Mouse (Mus musculus): ENCODE data around the gene Rapgef1. TPM values are rescaled to one million over a fixed set of nuclear protein-coding genes. Genes with fewer than 3 reads are reported as not detected.

The Rapgef1 gene
- polyA plus RNA-seq, 1 experiment: 13.8 TPM

- Histone ChIP-seq H3K27me3 (replicated peaks) (no peaks in the 10 kb centered on the region), H3K4me1 (peaks cover 48% of the 10 kb centered on the region), H3K4me3 (replicated peaks) (no peak overlapping the region), H3K36me3 (replicated peaks; ENCODE audit: low read length) (peaks cover 26% of the 10 kb centered on the region), H3K9me3 (no peaks in the 10 kb centered on the region)
- TF ChIP-seq FLI1 (IDR thresholded peaks at IDR 0.05; ENCODE audit: low read length) (no peak), GATA1 (IDR thresholded peaks at IDR 0.05; ENCODE audit: borderline replicate concordance, low read length) (no peak)
Observed at GRCm38 (mm10) chr2:29677842-29678241, 58.3 kb downstream of the Rapgef1 start.

- Histone ChIP-seq H3K36me3 (replicated peaks; ENCODE audit: low read length) (peaks cover 32% of the 10 kb centered on the region), H3K4me1 (peaks cover 47% of the 10 kb centered on the region), H3K9me3 (no peaks in the 10 kb centered on the region), H3K27me3 (replicated peaks) (no peaks in the 10 kb centered on the region), H3K4me3 (replicated peaks) (no peak overlapping the region)
- TF ChIP-seq GATA1 (IDR thresholded peaks at IDR 0.05; ENCODE audit: borderline replicate concordance, low read length) (no peak), FLI1 (IDR thresholded peaks at IDR 0.05; ENCODE audit: low read length) (no peak)
Observed at GRCm38 (mm10) chr2:29678524-29678923, 59.0 kb downstream of the Rapgef1 start.

DNA sequence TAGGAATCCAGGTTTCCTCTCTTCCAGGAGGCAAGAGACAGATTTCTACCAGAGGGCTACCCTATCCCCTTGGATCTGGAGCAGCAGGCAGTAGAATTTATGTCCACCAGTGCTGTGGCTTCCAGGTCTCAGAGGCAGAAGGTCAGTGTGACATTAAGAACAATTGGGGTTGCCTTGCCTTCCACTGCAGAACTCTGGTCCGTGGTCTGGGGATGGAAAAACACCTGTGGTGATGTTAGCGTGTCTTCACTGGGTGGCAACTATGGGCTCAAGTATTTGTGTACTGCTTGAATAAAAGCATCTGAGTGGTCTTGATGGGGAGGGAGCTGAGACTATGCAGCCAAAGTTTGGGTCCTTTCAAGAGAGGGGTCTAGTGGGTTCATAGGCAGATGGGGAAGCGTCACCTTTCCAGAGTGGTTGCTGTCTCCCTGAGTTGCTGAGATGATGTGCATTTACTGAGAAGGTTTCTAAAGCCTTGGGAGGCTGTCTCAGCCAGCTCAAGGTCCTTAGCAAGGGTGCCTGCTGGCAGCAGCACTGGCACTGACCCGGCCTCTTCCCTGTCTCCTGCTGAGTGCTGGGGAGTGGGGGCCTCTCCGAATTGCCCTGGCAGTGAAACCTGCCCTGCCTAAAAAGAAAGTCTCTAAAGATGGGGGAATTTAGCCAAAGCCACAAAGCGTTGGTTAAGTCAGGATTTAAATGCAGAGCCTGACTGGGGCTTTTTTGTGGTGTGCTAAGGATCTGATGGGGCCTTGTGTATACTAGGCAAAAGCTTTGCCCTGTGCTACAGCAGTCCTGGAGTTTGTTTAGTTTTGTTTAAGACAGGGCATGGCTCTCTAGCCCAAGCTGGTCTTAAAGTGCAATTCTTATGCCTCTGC, 60.4 kb downstream of the Rapgef1 start:
- Histone ChIP-seq H3K4me1 (peaks cover 47% of the 10 kb centered on the region), H3K27me3 (replicated peaks) (no peaks in the 10 kb centered on the region), H3K4me3 (replicated peaks) (no peak overlapping the region), H3K9me3 (no peaks in the 10 kb centered on the region), H3K36me3 (replicated peaks; ENCODE audit: low read length) (peaks cover 30% of the 10 kb centered on the region)
- TF ChIP-seq FLI1 (IDR thresholded peaks at IDR 0.05; ENCODE audit: low read length) (no peak), GATA1 (IDR thresholded peaks at IDR 0.05; ENCODE audit: borderline replicate concordance, low read length) (no peak)

- no peaks in the 10 kb centered on the region for H3K27me3 ChIP-seq (replicated peaks)
- H3K4me3 ChIP-seq (replicated peaks): no peak overlapping the region
- peaks cover 33% of the 10 kb centered on the region for H3K4me1 ChIP-seq
- TF ChIP-seq GATA1 (IDR thresholded peaks at IDR 0.05; ENCODE audit: borderline replicate concordance, low read length): no peak
- peaks cover 60% of the 10 kb centered on the region for H3K36me3 ChIP-seq (replicated peaks; ENCODE audit: low read length)
- no peaks in the 10 kb centered on the region for H3K9me3 ChIP-seq
Observed at GRCm38 (mm10) chr2:29683261-29683999, 63.9 kb downstream of the Rapgef1 start.

GRCm38 (mm10) chr2:29684498-29684897, 65.0 kb downstream of the Rapgef1 start:
- Histone ChIP-seq H3K4me1 (peaks cover 36% of the 10 kb centered on the region), H3K36me3 (replicated peaks; ENCODE audit: low read length) (peaks cover 64% of the 10 kb centered on the region), H3K4me3 (replicated peaks) (no peak overlapping the region), H3K9me3 (no peaks in the 10 kb centered on the region), H3K27me3 (replicated peaks) (no peaks in the 10 kb centered on the region)
- no peak for TF ChIP-seq GATA1 (IDR thresholded peaks at IDR 0.05; ENCODE audit: borderline replicate concordance, low read length)
- no peak for TF ChIP-seq FLI1 (IDR thresholded peaks at IDR 0.05; ENCODE audit: low read length)

GRCm38 (mm10) chr2:29689014-29689413, 69.5 kb downstream of the Rapgef1 start:
- peaks cover 85% of the 10 kb centered on the region for H3K36me3 ChIP-seq (replicated peaks; ENCODE audit: low read length)
- H3K4me3 ChIP-seq (replicated peaks): no peak overlapping the region
- H3K4me1 ChIP-seq: peaks cover 39% of the 10 kb centered on the region
- no peaks in the 10 kb centered on the region for H3K27me3 ChIP-seq (replicated peaks)
- H3K9me3 ChIP-seq: no peaks in the 10 kb centered on the region
- TF ChIP-seq GATA1 (IDR thresholded peaks at IDR 0.05; ENCODE audit: borderline replicate concordance, low read length): no peak
- no peak for TF ChIP-seq FLI1 (IDR thresholded peaks at IDR 0.05; ENCODE audit: low read length)

DNA sequence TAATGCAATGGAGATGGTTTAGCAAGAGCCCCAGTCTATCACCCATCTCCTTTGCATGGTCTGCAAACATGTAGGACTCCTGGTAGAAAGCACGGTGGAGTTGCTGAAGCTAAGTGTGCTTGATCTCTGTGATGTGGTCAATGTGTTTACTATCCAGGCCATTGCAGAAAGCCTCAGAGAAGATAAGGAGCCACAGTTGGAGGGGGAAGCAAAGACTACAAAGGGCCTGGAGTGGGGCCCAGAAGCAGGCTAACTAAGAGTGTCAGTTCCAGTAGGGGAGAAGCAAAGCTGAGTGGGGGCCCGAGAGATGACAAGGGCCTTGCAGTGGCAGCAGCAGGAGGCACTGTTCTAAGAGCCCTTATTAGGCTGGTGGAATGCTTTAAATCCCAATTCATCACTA, 70.0 kb downstream of the Rapgef1 start:
- TF ChIP-seq FLI1 (IDR thresholded peaks at IDR 0.05; ENCODE audit: low read length): no peak
- Histone ChIP-seq H3K9me3 (no peaks in the 10 kb centered on the region), H3K4me3 (replicated peaks) (no peak overlapping the region), H3K27me3 (replicated peaks) (no peaks in the 10 kb centered on the region), H3K4me1 (peaks cover 35% of the 10 kb centered on the region), H3K36me3 (replicated peaks; ENCODE audit: low read length) (peaks cover 89% of the 10 kb centered on the region)

DNA sequence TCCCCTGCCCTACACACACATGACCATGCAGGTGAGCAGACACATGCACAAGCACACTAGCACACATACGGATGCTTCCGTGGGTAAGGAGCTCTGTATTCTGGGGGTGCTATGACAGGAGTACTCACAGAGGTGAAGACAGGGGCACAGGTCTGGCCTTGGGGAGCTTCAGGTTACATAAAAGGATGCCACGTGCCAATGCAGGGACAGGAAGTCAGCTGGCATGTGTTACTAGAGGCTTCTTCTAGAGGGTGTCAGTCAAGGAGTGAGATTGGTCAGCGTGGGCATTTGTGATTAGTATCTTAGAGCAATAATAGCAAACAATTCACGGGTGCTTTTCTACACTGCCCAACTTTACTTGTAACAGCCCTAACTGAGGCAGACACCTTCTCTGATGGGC, 71.5 kb downstream of the Rapgef1 start:
- TF ChIP-seq FLI1 (IDR thresholded peaks at IDR 0.05; ENCODE audit: low read length) (no peak), GATA1 (IDR thresholded peaks at IDR 0.05; ENCODE audit: borderline replicate concordance, low read length) (no peak)
- no peak overlapping the region for H3K4me3 ChIP-seq (replicated peaks)
- H3K4me1 ChIP-seq: peaks cover 26% of the 10 kb centered on the region
- H3K36me3 ChIP-seq (replicated peaks; ENCODE audit: low read length): peaks cover 93% of the 10 kb centered on the region
- H3K9me3 ChIP-seq: no peaks in the 10 kb centered on the region
- H3K27me3 ChIP-seq (replicated peaks): no peaks in the 10 kb centered on the region

- H3K36me3 ChIP-seq (replicated peaks; ENCODE audit: low read length): peaks cover 93% of the 10 kb centered on the region
- H3K9me3 ChIP-seq: no peaks in the 10 kb centered on the region
- no peak for TF ChIP-seq GATA1 (IDR thresholded peaks at IDR 0.05; ENCODE audit: borderline replicate concordance, low read length)
- no peak for TF ChIP-seq FLI1 (IDR thresholded peaks at IDR 0.05; ENCODE audit: low read length)
- no peaks in the 10 kb centered on the region for H3K27me3 ChIP-seq (replicated peaks)
- peaks cover 31% of the 10 kb centered on the region for H3K4me1 ChIP-seq
- no peak overlapping the region for H3K4me3 ChIP-seq (replicated peaks)
Observed at GRCm38 (mm10) chr2:29691507-29691906, 72.0 kb downstream of the Rapgef1 start.

- H3K4me3 ChIP-seq (replicated peaks): no peak overlapping the region
- H3K4me1 ChIP-seq: peaks cover 31% of the 10 kb centered on the region
- no peaks in the 10 kb centered on the region for H3K27me3 ChIP-seq (replicated peaks)
- peaks cover 93% of the 10 kb centered on the region for H3K36me3 ChIP-seq (replicated peaks; ENCODE audit: low read length)
- TF ChIP-seq FLI1 (IDR thresholded peaks at IDR 0.05; ENCODE audit: low read length): no peak
- no peak for TF ChIP-seq GATA1 (IDR thresholded peaks at IDR 0.05; ENCODE audit: borderline replicate concordance, low read length)
- no peaks in the 10 kb centered on the region for H3K9me3 ChIP-seq
Observed at GRCm38 (mm10) chr2:29692192-29692591, 72.7 kb downstream of the Rapgef1 start.
